Mouse (Mus musculus) mature B cell (primary cell): ENCODE results near the gene Dis3.

Experiments
- in situ Hi-C: fragments of 300-500 bp; cut with MboI; formaldehyde crosslinking; loops from 2 replicates; pipeline ENCODE4 v1.14.3; 2019

The Dis3 gene

DNA sequence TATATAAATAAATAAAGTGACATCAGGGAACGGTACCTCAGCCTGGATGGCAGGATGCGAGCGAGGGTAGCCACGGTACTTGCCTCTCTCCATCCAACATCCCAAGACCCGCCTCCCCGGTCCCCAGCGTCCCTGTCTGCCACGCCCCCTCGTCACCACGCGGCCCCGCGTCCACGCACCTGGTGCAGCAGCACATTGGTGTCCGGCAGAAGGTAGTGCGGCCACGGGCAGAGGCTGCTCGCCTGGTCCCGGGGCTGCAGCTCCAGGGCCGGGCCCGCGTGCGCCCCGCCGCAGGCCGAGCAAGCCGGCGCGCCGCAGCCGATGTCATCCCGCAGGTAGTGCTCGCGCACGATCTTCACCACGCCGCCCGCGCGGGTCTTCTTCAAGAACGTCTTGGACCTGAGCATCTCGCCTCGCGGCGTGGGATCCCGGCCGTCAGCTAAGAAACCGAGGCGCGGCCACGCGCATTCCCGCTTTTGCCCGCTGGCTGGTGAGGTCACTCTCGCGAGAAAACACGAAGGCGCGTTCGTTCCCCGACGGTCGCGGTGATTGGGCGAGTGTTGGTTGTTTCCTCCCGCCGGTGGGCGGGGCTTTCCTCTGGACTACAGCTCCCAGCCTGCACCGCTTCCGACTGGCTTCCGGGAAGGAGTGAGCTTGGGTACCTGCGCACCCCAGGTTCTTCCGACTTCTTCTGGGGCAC lies at the start of gene Dis3, which contains the start of gene Pibf1:
TSS of gene Dis3 (minus strand) at position 504 of the 700 bp plus-strand sequence.
TSS of gene Pibf1 (plus strand) at position 158 of the 700 bp plus-strand sequence.
- in situ Hi-C loops: loop anchor here (10.0 kb wide), 1 partner anchor 55 kb away; the partner anchor contains the start of genes Bora and Mzt1

DNA sequence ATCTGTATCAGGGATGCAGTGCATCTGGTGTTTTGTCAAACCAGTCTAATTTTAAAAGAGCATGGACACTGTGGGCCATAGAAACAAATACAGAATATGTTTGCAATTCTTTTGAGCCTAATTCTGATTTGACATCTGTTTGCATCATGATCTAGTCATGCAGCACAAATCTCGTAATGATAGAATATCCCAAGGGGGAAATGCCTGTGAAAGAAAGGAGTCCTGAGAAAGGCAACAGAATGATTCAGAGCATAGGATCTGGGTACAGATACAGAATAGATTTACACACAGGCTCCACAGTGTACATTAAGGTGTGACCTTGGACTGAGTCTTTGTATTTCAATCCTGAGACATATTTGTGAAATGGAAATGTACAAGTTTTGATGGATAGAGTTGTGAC lies 47.3 kb upstream of the Dis3 start:
- in situ Hi-C loops: no loop called here

DNA sequence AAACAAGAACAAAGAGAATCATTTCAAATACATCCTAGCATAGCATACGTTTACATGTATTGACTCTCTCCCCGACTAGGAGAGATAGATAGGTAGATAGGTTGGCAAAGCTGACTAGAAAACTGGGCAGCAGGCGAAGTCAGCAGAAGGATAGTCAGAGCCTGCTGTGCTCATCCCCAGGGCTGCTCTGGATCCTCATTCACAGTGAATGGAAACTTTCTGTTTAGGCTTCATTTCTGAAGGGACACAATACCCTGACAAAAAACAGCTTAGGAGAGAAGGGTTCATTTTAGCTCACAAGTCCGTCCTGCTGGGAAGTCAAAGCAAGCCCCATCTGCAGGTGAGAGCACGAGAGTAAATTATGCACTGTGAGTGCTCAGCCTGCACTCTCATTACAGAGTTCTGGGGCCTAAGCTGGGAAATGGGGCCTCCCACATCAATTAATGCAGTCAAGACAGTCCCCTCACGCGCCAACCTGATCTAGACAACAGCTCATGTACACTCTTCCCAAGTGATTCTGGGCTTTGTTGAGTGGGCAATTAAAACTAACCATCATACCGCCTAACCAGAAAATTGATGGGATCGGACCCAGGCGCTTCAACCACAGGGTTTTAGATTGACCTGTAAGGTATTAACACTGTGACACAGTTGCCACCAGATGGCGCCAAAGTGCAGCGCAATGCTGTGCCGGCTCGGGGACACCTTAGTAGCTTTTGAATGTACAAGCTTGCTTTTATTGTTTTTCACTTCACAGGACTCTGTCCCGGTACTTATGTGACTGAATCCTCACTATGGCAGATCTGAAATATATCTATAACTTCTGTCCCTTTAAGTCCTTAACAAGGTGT lies 42.4 kb upstream of the Dis3 start:
- in situ Hi-C loops: no loop called here

DNA sequence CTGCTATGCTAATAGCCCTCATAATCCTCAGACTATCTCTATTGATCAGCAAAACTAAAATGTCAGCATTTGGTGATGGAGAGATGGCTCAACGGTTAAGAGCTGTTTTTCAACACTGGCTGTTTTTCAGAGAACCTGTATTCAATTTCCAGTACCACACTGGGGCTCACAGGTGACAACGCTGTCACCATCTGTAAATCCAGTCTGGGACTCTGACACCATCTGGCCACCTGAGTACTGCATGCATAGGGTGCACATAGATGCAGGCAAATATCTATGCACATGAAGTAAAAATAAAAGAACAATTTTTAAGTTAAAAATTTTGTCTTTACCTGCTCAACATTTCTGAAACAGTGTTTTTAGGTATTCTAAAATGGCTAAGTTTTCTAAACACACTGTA lies 40.5 kb upstream of the Dis3 start:
- in situ Hi-C loops: no loop called here

DNA sequence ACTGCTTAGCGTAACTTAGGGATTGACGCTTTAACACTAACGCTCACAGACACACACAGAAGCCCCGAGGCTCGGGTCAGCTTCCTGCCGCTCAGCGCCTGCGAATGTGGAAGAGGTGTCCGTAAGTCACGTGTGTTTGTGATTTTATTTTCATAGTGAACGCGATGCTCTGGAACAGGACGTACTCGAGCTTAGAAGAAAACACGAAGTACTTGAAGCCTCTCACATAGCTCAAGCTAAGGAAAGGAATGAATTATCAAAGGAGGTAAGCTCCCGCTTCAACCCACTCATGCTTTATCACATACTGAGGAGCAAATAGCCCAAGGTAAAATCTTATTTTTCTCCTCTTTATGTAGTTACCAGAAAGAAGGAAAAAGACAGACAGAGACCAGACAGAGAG lies 36.7 kb upstream of the Dis3 start:
- in situ Hi-C loops: no loop called here

DNA sequence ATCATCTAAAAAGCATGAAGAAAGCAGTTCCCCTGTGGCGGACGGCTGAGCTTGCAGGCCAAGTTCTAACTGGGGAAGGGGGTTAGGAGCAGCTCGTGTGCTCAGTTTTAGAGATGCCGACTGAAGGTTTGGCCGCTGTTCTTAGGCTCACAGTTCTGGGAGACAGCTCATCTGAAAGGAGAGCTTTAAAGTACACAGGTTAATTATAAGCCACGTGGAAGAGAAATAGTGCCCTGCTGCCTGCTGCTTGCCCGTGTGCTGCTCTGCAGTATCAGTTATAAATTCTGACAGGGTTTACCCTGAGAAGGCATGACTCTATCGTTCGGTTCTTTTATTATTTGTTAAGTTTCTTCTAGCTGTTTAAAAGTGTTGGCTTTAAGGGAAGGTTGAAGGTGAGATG lies 36.2 kb upstream of the Dis3 start:
- in situ Hi-C loops: no loop called here

DNA sequence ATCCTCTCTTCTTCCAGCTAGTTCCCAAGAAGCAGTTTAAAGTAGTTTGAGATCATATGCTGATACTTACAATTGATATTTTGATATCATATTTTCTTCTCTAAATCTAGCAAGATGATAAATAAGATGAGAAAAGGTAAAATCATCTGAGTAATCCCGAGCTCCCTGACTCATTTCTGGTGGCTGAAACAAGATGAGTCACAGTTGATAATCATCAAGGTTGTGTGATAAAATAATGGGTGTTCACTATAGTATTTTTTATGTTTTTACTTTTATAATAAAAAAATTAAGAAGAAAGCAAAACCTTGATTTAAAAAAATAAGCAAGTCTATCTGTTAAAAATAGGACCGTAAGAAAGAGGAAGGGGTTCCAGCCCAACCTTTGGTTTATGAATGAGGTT lies 34.5 kb upstream of the Dis3 start:
- in situ Hi-C loops: no loop called here

DNA sequence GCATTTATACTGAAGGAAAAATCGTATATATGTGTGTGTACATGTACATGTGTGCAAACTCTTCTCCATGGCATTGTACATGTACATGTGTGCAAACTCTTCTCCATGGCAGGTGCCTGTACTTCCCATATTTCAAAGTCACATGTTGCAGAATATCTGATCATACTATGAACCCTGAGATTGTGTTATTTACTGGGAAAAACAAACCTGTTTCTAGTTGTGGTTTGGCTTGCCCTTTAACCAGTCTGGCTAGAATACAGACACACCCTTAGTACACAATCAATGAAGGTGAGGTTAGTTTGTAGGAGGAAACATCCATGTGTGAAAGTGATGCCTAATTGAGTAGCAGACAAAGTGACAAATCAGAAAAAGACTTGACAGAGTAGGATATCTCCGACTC lies 29.5 kb upstream of the Dis3 start:
- in situ Hi-C loops: no loop called here

DNA sequence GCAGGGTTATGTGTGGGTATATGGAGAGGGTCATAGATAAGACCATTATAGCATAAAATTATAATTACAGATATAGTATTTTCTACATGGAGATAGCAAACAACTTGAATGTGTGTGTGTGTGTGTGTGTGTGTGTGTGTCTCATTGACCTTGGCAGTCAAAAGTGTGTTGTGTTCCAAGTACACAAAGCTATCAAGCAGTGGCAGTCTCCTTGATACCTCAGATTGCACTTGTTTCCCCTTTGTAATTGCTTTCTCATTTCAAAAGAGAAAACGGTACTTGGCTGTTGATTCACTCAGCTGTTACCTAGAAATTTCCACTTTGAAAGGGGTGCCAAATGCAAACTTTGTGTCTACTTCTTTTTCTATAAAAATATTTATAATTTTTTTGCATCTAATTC lies 27.9 kb upstream of the Dis3 start:
- in situ Hi-C loops: no loop called here

DNA sequence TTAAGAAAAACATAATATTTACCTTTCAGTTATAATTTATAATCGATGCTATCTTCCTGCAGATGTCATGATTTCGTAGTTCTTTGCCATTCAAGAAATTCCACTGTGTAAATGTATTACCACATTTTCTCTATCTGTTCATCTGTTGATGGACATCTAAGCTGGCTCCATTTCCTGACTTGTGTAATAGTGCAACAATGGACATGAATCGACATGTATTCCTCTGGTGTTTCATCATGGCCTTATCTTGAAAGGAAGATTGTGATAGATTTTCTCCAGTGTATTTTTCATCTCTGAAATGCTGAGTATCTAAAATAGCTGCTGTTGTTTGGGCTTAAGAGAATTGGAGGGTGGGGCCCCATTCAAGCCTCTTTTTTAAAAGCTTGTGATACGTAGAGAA lies 27.1 kb upstream of the Dis3 start:
- in situ Hi-C loops: no loop called here

DNA sequence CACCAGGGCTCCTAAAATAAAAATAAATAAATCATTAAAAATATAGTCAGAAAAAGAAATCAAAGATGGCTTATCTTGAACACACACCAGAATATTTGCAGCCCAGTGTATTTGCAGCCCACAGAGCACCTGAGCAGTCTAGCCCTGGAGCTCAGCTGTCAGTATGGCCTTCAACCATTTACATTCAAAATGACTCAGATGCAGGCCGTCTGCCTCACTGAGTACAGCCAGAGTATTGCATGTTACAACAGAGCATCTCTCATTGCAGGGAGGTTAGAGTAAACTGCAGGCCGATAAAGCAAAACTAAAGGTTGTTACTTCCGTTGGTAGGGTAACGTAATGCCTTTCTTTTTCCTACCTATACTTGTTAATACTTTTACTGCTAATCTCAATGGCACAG lies 24.5 kb upstream of the Dis3 start:
- in situ Hi-C loops: no loop called here

DNA sequence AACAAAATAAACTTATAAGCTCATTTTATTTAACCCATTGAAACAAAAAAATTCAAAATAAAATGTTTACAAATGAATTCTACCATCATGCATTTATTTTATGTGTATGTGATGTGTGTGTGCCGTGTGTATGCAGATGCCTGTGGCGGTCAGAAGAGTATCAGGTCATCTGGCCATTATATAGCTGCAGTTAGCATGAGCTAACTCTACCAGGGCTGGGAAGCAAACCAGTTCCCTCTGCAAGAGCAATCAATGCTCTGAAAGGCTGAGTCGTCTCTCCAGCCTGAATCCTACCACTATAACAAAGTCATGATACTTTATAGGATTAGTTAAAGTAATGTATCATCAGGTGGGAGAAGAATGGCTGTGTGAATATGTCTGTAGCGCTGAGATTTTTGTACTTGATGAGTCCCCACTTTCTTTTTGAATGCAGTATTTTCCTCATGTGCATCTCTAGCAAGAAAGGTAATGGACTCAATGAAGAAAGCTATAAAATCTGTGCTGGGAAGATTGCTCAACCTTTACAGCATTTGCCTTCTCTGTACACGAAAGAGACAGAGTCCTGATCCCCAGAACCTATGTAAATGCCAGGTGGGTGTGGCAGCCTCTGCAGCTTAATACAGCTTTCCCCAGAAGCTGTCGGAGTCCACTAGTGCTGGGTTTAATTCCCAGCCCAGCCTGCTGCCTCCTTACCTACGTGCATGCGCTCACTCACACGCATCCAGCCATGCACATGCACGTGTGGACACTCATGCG lies 22.2 kb upstream of the Dis3 start:
- in situ Hi-C loops: no loop called here

DNA sequence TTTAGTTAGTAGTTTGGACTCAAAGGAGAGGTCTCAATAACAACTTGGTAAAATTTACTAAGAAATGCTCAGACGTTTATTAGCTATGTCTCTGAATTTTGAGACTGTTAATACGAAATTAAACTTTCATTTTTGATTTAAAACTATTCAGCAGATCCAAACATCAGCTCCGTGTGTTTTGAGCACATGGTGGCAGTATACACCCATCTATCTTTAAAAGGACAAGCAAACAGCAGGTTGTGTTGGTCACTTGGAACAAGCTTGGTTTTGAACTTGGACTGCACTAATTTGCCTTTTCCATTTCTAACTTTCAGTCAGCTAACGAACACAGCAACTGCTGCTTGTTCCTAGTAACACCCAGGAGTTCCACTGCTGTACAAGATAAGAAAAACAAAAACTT lies 18.0 kb upstream of the Dis3 start:
- in situ Hi-C loops: no loop called here

DNA sequence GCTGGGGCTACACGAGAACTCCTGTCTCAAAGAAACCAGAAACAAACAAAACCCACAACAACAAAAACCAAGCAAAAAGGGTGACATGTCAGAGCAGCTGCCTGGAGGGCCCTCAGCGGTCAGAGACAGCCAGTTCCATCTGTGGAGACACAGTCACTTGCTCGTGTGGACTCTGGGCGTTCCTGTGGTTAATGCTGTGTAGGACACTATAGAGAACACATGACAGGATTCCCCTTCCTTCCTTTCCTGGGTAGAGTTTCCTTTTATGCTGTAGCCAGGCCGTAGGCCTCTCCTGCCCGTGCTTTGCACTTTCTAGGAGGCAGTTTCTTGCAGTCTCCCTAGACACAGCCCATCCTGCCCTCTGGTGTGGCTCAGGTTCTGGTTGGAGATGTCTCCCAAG lies 9.2 kb upstream of the Dis3 start:
- in situ Hi-C loops: no loop called here

DNA sequence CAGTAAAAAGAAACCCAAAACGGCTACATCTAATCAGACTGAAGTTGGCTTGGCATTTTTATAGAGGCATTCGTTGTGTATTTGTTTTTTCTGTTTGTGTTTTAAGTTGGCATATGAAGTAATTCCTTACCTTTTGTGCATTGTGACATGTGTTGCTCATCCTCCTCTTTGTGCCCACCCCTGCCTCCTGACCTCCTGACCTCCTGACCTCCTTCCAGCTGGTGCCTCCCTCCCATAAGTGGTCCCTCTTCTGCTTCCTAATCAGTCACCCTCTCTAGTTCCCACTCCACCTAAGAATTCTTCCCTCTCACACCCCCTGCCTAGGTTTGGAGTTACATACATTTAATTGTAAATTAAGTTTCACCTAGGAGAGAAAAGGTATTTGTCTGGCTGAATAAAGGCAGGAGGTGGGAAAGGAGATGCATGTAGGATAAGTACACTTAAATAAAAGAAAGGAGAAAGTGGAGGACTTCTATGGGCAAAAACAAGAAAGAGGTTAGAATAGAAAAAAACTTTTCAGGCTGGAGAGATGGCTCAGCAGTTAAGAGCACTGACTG lies 8.1 kb upstream of the Dis3 start:
- in situ Hi-C loops: no loop called here

DNA sequence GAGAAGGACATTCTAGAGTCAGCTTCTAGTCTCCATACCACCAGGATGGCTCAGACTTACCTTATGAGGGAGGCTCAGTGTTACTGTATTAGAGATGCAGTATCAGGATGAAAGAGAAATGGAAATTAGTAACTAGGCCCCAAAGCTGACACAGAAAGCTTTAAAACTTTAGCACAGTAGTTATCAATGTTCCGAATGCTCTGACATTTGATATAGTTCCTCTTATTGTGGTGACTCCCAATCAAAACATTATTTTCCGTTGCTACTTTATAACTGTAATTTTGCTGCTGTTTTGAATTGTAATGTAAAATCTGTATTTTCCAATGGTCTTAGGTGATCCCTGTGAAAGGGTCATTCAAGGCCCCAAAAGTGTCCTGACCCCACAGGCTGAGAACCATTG lies 7.1 kb upstream of the Dis3 start:
- in situ Hi-C loops: no loop called here

DNA sequence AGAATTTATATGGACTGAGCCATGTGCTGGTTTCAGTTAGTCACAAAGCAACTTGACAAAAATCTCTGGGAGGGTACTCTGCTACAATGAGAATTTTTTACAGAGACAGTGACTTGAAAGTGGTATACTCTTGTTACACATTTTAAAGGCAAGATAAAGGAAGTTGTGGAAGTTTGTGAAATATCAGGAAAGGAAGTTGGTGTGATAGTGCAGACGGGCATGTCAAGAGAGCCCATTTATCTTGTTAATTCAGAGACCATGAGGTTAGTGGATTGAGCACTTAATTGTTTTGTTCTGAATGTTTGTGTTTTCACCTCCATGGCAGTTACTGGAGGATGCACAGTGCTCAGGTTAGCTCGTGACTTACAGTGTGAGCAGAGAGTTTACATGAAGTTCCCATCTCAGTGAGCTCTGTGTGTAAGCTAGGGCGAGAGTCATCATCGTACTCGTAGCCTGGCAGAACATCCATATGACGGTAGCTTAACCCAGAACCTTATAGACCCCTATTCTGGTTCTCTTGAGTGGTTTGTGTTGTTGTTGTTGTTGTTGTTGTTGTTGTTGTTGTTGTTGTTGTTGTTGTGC lies 5.1 kb upstream of the Dis3 start:
- in situ Hi-C loops: no loop called here

DNA sequence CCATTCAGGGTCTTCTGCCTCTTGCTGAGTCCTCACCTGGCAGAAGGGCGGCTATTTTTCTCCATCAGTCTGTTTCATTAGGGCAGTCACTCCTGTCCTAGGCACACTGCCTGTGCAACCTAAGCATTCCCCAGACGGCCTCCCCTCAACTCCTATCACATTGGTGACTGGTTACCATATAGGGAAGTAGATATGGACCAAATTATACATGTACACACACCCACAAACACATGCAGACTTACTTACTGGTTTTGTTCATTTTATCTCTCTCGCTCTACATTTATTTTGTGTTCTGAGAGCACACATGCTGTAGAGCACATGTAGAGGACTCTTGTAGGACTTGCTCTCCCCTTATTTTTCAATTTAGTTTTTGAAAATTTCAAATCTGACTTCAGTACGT lies 3.5 kb upstream of the Dis3 start:
- in situ Hi-C loops: no loop called here

DNA sequence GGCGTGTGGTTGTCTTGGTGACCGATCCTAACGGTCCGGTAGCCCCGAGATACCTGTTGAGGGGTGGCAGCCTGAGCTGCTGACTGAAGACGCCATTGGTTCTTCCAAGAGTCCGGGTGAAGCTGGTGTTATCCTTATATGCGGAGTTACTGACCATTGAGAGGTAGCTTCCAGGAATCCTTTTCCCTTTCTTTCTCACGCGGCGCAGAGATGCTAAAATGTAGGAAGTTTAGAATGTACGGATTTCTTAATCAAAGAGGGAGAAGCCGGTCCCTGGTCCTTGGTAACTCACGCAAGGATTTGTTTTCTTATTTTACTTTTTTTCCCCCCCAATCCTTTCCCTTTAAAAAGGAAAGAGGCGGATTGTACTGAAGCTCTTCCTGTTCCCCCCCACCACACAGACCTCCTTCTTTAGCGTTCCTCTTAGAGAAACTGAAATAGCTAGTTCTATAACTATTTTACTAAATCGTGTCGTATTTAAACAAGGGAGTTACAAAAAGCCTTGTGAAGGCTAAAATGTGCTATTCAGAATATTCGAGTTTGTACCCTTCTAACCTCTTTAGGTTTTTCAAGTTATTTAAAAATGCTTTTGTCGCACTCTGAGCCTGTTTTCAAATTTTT lies 507 bp upstream of the Dis3 start:
- in situ Hi-C loops: loop anchor here (10.0 kb wide), 1 partner anchor 55 kb away; the partner anchor contains the start of genes Bora and Mzt1

DNA sequence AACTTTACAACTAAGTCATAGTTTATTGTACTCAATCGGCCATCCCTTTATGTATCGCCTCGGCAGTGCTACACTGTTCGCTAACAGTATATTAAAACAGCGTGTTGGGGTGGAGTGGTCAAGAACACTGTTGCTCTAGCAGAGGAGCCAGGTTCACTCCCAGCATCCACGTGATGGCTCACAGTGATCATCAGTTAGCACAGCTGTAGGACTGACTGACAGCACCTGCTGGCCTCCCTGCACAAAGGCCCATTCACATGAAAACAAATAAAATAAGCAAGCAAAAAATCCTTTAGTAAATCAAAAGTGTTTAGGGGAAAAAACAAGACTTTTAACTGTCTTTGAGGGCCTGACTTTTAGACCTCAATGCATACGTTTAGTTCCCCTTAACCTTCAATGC lies 10.6 kb downstream of the Dis3 start:
- in situ Hi-C loops: no loop called here

DNA sequence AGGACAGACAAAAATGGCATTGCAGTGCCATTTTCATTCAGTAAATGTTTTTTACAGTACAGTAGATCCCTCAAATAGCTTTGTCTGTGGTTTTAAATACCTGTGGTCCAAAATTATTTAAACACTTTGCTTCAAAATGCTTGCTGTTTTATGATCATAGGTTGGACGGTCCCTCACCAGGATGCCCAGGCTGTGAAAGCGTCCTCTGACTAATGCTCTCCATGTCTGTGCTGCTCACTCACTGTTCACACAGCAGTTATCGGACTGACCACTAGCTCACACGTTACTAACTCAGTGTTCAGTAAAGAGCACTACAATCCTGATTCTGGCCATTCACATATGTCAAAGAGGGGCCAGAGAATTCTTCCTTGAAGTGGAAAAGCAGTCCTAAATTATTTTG lies 28.4 kb downstream of the Dis3 start:
- in situ Hi-C loops: no loop called here
